In genomic region chr16:72928525-72929122, GRCm38 (mm10) we compare ENCODE assay signal across 14 mouse cellular contexts.
DNase-seq lines count a peak whose midpoint lies in the region; ATAC-seq and TF ChIP-seq lines count a peak whose summit lies in the region.
"Had no signal": no experiment of that assay in that cellular context is flagged by ENCODE, and none has a peak within 500 bp of the region (broad histone marks: within the 10 kb centered on the region; RNA-seq: fewer than 3 reads in every experiment).

No protein-coding gene starts in this region.

- H3K36me3 ChIP-seq in forebrain, embryonic 13.5 days (ENCODE audit: poor library complexity, severe bottlenecking): no peaks in the 10 kb centered on the region
- H3K36me3 ChIP-seq in hindbrain, postnatal 0 days (ENCODE audit: insufficient read depth, low read length): no peaks in the 10 kb centered on the region
- H3K36me3 ChIP-seq: limb, embryonic 15.5 days had no signal

- H3K4me3 ChIP-seq in forebrain, embryonic 13.5 days: no peak overlapping the region
- no peak overlapping the region for H3K4me3 ChIP-seq in hindbrain, postnatal 0 days (ENCODE audit: low read length)
- H3K4me3 ChIP-seq: embryonic facial prominence, embryonic 13.5 days; limb, embryonic 15.5 days had no signal

- H3K4me1 ChIP-seq in forebrain, embryonic 13.5 days: peaks cover 36% of the 10 kb centered on the region
- H3K4me1 ChIP-seq in hindbrain, postnatal 0 days (ENCODE audit: insufficient read depth, low read length): no peaks in the 10 kb centered on the region

- no peak overlapping the region for H3K4me2 ChIP-seq in forebrain, embryonic 13.5 days
- no peak overlapping the region for H3K4me2 ChIP-seq in hindbrain, postnatal 0 days (ENCODE audit: low read depth, low read length)
- H3K4me2 ChIP-seq: embryonic facial prominence, embryonic 13.5 days; limb, embryonic 15.5 days had no signal

- H3K9me3 ChIP-seq in forebrain, embryonic 13.5 days (replicated peaks): no peaks in the 10 kb centered on the region
- H3K9me3 ChIP-seq in hindbrain, postnatal 0 days (ENCODE audit: low read length): no peaks in the 10 kb centered on the region
- H3K9me3 ChIP-seq: embryonic facial prominence, embryonic 13.5 days; limb, embryonic 15.5 days had no signal

- 0 out of 2 replicates have a peak, but pooled peaks cover 3% of the 10 kb centered on the region for H3K27me3 ChIP-seq in forebrain, embryonic 13.5 days
- no peaks in the 10 kb centered on the region for H3K27me3 ChIP-seq in hindbrain, postnatal 0 days (ENCODE audit: insufficient read depth, low read length)
- H3K27me3 ChIP-seq: embryonic facial prominence, embryonic 13.5 days; limb, embryonic 15.5 days had no signal

- no peak overlapping the region for H3K9ac ChIP-seq in forebrain, embryonic 13.5 days
- H3K9ac ChIP-seq in hindbrain, postnatal 0 days (replicated peaks; ENCODE audit: low read length): no peak overlapping the region
- H3K9ac ChIP-seq: embryonic facial prominence, embryonic 13.5 days; limb, embryonic 15.5 days had no signal

- peak; percentile 34 to 38 for DNase-seq in kidney, postnatal 4 days
- DNase-seq in kidney, adult 11 months: no peak
- peak; percentile 87 for DNase-seq in brain, embryonic 14.5 days (ENCODE audit: low read depth)
- DNase-seq in hindbrain, postnatal 0 days (ENCODE audit: low spot score): peak; percentile 26
- DNase-seq in retina, embryonic 14.5 days (ENCODE audit: low spot score): no peak
- no peak for DNase-seq in Muller cell, postnatal 12 days (ENCODE audit: inconsistent ontology term)
- no peak for DNase-seq in frontal cortex, postnatal 36 days (ENCODE audit: low spot score in 2 of 2)
- DNase-seq: adrenal gland, postnatal 36 days; cerebellum, postnatal 36 days had no signal

- ATAC-seq in forebrain, embryonic 13.5 days: peak; percentile 77
- 0 out of 2 replicates have a peak, but pooled peaks have one; percentile 64 for ATAC-seq in hindbrain, postnatal 0 days
- ATAC-seq: activated CD4-positive, CD25-positive, alpha-beta regulatory T cell, adult 4 months; lung, postnatal 0 days had no signal

- no peak for TF ChIP-seq CTCF in brain, embryonic 14.5 days (IDR thresholded peaks at IDR 0.05; ENCODE audit: borderline replicate concordance, extremely low read depth, insufficient read depth, insufficient read length)
- TF ChIP-seq CTCF in hindbrain, postnatal 0 days (IDR thresholded peaks at IDR 0.05; ENCODE audit: low read depth): no peak

- no peak for TF ChIP-seq POLR2A in brain, embryonic 14.5 days (IDR thresholded peaks at IDR 0.05; ENCODE audit: borderline replicate concordance, extremely low read depth, insufficient read depth, insufficient read length, poor library complexity, severe bottlenecking)

- WGBS in forebrain, embryonic 13.5 days: 29% methylated on average over 6 of the region's 6 CpGs
- 52% methylated on average over 6 of the region's 6 CpGs for WGBS in hindbrain, postnatal 0 days

- no peak overlapping the region for H3K27ac ChIP-seq in forebrain, embryonic 13.5 days
- H3K27ac ChIP-seq in hindbrain, postnatal 0 days: no peak overlapping the region
- H3K27ac ChIP-seq: embryonic facial prominence, embryonic 13.5 days; limb, embryonic 15.5 days had no signal

Comparison
In these comparisons a context has a peak if more than half of its experiments do, and no peak if none do; other contexts are left out.
1. DNase-seq: peak in kidney, postnatal 4 days (2 of 2), brain, embryonic 14.5 days (single experiment) and hindbrain, postnatal 0 days (single experiment); none in kidney, adult 11 months (single experiment), retina, embryonic 14.5 days (single experiment), Muller cell, postnatal 12 days (single experiment) and frontal cortex, postnatal 36 days (0 of 2).